Mouse (Mus musculus): ENCODE results near the gene B3gat3. TPM values are rescaled to one million over a fixed set of nuclear protein-coding genes. Genes with fewer than 3 reads are reported as not detected.

The B3gat3 gene
- polyA plus RNA-seq, 1 experiment, result 26.7 TPM

DNA sequence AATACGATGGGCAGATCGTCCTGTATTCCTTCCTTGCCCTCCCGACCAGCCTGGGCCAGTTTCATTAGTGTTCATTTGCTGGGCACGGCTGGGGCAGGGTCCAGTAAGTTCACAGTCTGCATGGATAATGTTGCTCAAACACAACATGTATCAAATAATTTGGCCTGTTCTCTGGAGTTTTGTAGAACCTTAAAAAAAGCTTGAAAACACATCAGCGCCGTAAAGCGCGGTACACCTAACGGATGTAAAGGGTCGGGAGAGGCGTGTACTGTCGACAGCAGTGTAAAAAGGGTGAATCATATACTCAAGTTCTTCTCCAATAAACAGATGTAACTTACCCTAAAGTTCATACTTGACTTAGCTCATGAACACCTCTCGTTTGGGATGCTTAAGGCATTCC lies 21.6 kb upstream of the B3gat3 start:
- H3K4me1 ChIP-seq (ENCODE audit: control insufficient read depth, insufficient read depth, low read length), result peaks cover 3% of the 10 kb centered on the region
- TF ChIP-seq POLR2A (IDR thresholded peaks at IDR 0.05; ENCODE audit: low read depth, low read length) (no peak), CTCF (IDR thresholded peaks at IDR 0.05; ENCODE audit: borderline replicate concordance, insufficient read depth, low read length) (no peak)
- peak overlapping the region; percentile 76 for H3K27ac ChIP-seq (ENCODE audit: insufficient read depth, low read length)
- peak overlapping the region; percentile 87 for H3K4me3 ChIP-seq (ENCODE audit: insufficient read depth, low read length)

DNA sequence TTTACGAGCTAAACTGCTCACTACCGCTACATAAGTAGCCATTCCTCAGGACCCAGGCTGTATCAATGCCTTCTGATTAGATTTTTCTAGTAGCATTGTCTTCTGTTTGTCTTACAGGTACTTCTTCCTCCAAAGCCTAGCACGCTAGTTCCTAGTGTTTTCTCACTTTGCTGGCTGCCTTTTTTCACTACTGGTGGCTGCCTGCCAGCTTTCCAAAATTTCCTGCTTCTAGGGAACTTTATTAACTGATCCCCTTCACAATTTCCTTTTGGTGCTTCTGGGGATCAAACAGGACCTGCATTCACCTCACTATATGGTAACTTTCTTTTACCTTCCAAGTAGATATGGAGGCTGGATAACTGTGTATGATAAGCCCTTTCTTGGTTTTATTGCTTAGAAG lies 21.1 kb upstream of the B3gat3 start:
- TF ChIP-seq POLR2A (IDR thresholded peaks at IDR 0.05; ENCODE audit: low read depth, low read length) (no peak), CTCF (IDR thresholded peaks at IDR 0.05; ENCODE audit: borderline replicate concordance, insufficient read depth, low read length) (no peak)
- H3K27ac ChIP-seq (ENCODE audit: insufficient read depth, low read length), result peak overlapping the region; percentile 76
- H3K4me1 ChIP-seq (ENCODE audit: control insufficient read depth, insufficient read depth, low read length), result peaks cover 3% of the 10 kb centered on the region
- peak overlapping the region; percentile 87 for H3K4me3 ChIP-seq (ENCODE audit: insufficient read depth, low read length)

DNA sequence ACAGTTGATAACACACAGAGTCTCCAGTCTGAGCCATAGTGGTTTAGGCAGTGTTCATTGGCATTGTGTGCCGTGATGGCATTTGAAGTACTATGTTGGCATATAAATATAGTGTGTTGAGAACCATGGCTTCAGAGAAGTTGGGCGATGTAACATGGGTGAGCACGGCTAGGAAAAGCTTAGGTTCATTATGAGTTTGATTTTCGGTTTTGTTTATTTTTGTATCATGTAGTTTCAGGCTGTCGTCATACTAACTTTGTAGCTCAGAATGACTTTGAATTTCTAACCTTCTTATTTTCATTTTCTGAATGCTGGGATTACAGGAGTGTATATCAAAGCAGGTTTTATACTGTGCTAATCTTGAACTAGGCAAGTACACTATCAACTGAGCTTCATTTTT lies 16.8 kb upstream of the B3gat3 start:
- H3K4me1 ChIP-seq (ENCODE audit: control insufficient read depth, insufficient read depth, low read length), result no peaks in the 10 kb centered on the region
- no peak overlapping the region for H3K27ac ChIP-seq (ENCODE audit: insufficient read depth, low read length)
- H3K4me3 ChIP-seq (ENCODE audit: insufficient read depth, low read length), result no peak overlapping the region
- TF ChIP-seq CTCF (IDR thresholded peaks at IDR 0.05; ENCODE audit: borderline replicate concordance, insufficient read depth, low read length) (no peak), POLR2A (IDR thresholded peaks at IDR 0.05; ENCODE audit: low read depth, low read length) (no peak)

DNA sequence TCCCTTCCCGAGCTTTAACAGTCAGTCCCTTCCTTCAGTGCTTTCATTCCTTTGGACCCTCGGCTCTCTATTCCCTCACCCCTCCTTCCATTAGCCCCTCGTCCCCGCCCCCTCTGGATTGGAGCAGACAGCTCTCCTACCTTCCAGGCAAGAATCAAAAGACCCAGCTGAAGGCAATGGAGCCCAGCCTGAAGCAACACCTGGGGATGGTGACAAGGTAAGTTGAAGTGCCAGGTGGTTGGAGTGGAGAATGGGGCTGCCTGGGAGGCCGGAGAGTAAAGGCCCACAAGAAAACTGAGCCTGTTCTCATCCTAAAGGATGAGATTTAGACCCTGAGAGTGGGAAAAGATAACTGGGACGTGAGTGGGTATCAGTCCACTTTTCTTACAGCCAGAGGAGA lies 11.6 kb upstream of the B3gat3 start:
- TF ChIP-seq CTCF (IDR thresholded peaks at IDR 0.05; ENCODE audit: borderline replicate concordance, insufficient read depth, low read length) (no peak), POLR2A (IDR thresholded peaks at IDR 0.05; ENCODE audit: low read depth, low read length) (no peak)
- no peaks in the 10 kb centered on the region for H3K4me1 ChIP-seq (ENCODE audit: control insufficient read depth, insufficient read depth, low read length)
- no peak overlapping the region for H3K27ac ChIP-seq (ENCODE audit: insufficient read depth, low read length)
- no peak overlapping the region for H3K4me3 ChIP-seq (ENCODE audit: insufficient read depth, low read length)

DNA sequence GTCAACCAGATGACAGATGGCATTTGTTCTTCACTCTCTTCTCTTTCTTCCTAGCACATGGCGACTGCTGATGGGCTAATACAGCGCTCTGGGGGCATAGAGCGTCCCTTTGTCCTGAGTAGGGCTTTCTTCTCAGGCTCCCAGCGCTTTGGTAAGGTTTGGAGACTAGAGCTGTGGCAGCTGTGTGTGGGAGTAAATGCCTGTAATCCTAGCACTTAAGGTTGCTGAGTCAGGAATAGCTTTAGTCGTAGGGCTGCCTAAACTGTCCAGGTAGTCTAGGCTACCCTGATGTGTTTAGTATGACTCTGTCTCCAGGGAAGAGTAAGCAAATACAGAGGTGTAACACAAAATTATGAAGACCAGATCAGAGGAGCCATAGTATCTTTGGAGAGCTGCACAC lies 8.4 kb upstream of the B3gat3 start:
- Histone ChIP-seq H3K27ac (ENCODE audit: insufficient read depth, low read length) (no peak overlapping the region), H3K4me3 (ENCODE audit: insufficient read depth, low read length) (no peak overlapping the region), H3K4me1 (ENCODE audit: control insufficient read depth, insufficient read depth, low read length) (no peaks in the 10 kb centered on the region)
- TF ChIP-seq CTCF (IDR thresholded peaks at IDR 0.05; ENCODE audit: borderline replicate concordance, insufficient read depth, low read length) (no peak), POLR2A (IDR thresholded peaks at IDR 0.05; ENCODE audit: low read depth, low read length) (no peak)

DNA sequence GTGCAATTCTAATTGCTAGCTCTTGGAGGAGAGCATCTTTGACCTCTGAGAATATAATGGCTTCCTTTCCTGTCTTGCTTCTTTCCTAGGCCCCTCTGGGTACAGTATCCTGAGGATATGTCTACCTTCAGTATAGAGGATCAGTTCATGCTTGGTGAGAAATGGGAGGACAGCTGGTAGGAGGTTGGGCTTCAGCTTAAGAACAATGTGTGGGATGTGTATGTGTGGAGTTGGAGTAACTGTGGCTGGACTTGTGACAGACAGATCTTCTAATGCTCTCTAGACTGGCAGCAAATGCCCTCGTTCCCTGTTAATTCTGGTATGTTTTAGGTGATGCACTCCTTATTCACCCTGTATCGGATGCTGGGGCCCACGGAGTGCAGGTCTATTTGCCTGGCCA lies 6.0 kb upstream of the B3gat3 start:
- TF ChIP-seq CTCF (IDR thresholded peaks at IDR 0.05; ENCODE audit: borderline replicate concordance, insufficient read depth, low read length) (no peak), POLR2A (IDR thresholded peaks at IDR 0.05; ENCODE audit: low read depth, low read length) (no peak)
- Histone ChIP-seq H3K27ac (ENCODE audit: insufficient read depth, low read length) (no peak overlapping the region), H3K4me1 (ENCODE audit: control insufficient read depth, insufficient read depth, low read length) (no peaks in the 10 kb centered on the region), H3K4me3 (ENCODE audit: insufficient read depth, low read length) (no peak overlapping the region)

DNA sequence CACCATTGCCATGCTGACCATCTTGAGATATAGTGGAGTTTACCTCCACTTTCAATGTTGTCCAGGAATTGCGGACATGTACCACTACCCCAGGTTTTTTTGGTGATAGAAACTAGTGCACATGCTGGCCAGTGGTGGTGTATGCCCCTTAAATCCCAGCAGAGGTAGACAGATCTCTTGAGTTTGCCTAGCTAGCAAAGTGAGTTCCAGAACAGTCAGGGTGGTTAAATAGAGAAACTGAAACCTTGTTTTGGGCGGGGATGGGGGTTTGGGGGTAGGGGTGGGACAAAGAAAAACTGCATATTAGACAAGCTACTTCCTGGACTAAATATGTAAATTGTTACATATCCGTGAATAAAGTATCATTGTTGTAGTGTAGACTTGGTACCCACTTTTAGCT lies 1.2 kb upstream of the B3gat3 start:
- Histone ChIP-seq H3K27ac (ENCODE audit: insufficient read depth, low read length) (no peak overlapping the region), H3K4me3 (ENCODE audit: insufficient read depth, low read length) (no peak overlapping the region), H3K4me1 (ENCODE audit: control insufficient read depth, insufficient read depth, low read length) (0 out of 2 replicates have a peak, but pooled peaks cover 4% of the 10 kb centered on the region)
- TF ChIP-seq CTCF (IDR thresholded peaks at IDR 0.05; ENCODE audit: borderline replicate concordance, insufficient read depth, low read length) (no peak), POLR2A (IDR thresholded peaks at IDR 0.05; ENCODE audit: low read depth, low read length) (no peak)

DNA sequence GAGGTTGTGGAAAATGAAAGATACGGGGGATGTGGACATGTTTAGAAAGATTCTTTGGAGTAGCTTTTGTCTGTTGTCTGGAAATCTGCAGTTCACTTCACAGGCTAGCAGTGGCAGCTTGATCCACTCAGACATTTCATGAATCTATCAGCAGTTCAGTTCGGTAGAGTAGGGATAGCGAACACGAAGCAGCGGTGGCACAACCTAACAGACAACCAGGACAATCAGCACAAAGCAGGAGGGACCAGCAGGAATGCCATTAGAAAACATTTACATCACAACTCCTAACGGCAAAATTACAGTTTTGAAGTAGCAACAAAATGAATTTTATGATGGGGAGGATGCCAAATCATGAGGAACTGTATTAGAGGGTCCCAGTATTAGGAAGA lies 496 bp upstream of the B3gat3 start:
- TF ChIP-seq CTCF (IDR thresholded peaks at IDR 0.05; ENCODE audit: borderline replicate concordance, insufficient read depth, low read length), result no peak
- TF ChIP-seq POLR2A (IDR thresholded peaks at IDR 0.05; ENCODE audit: low read depth, low read length), result no peak; the same call in 1 of the 2 replicates
- H3K4me3 ChIP-seq (ENCODE audit: insufficient read depth, low read length), result 0 out of 2 replicates have a peak overlapping the region, but pooled peaks have one; percentile 7

DNA sequence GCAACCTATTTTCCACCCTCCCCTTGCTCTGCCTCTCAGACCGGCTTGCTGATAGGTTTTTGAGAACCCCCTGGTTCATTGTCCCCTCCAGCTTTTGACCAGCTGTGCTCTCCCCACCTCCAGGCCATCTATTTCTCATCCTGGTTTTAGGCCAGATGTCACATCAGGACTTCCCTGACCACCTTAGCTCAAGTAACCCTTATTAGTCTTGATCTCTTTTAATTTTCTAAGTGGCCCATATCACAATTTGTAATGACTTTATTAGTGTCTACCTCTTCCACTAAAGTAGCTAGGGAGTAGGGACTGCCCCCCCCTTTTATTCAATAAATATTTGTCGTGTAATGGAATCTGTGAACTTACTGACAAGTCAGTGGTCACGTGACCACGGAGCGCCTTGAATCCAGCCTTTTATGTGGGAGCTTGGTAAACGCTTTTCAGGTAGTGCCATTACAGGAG lies 690 bp downstream of the B3gat3 start:
- H3K4me3 ChIP-seq (ENCODE audit: insufficient read depth, low read length), result peak overlapping the region; percentile 99
- 0 out of 2 replicates have a peak, but pooled peaks cover 4% of the 10 kb centered on the region for H3K4me1 ChIP-seq (ENCODE audit: control insufficient read depth, insufficient read depth, low read length)
- H3K27ac ChIP-seq (ENCODE audit: insufficient read depth, low read length), result peak overlapping the region; percentile 79
- TF ChIP-seq POLR2A (IDR thresholded peaks at IDR 0.05; ENCODE audit: low read depth, low read length), result no peak
- TF ChIP-seq CTCF (IDR thresholded peaks at IDR 0.05; ENCODE audit: borderline replicate concordance, insufficient read depth, low read length), result no peak

More for the DNA sequence above, 496 bp upstream of the B3gat3 start:
- Histone ChIP-seq H3K4me1 (ENCODE audit: control insufficient read depth, insufficient read depth, low read length) (0 out of 2 replicates have a peak, but pooled peaks cover 4% of the 10 kb centered on the region), H3K27ac (ENCODE audit: insufficient read depth, low read length) (peak overlapping the region; percentile 79)

DNA sequence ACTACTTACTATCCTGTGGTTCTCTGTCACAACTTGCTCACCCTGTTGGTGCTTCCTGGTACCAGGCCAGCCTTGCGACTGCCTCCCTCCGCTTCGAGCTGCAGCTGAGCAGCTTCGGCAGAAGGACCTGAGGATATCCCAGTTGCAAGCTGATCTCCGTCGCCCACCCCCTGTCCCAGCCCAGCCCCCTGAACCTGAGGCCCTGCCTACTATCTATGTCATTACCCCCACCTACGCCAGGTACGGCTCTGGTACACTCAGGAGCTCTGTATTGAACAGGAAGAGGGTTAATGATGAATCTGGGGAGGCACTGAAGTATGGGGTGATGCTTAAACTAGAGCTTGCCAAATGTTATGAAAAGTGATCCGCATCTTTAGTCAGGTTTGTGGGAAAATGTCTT lies 1.6 kb downstream of the B3gat3 start:
- Histone ChIP-seq H3K4me1 (ENCODE audit: control insufficient read depth, insufficient read depth, low read length) (0 out of 2 replicates have a peak, but pooled peaks cover 4% of the 10 kb centered on the region), H3K4me3 (ENCODE audit: insufficient read depth, low read length) (peak overlapping the region; percentile 99), H3K27ac (ENCODE audit: insufficient read depth, low read length) (no peak overlapping the region)
- TF ChIP-seq CTCF (IDR thresholded peaks at IDR 0.05; ENCODE audit: borderline replicate concordance, insufficient read depth, low read length), result no peak
- no peak for TF ChIP-seq POLR2A (IDR thresholded peaks at IDR 0.05; ENCODE audit: low read depth, low read length)

All from embryonic fibroblast, embryonic 13.5 days (primary cell).